Mouse (Mus musculus): ENCODE results near the gene Ier5. TPM values are rescaled to one million over a fixed set of nuclear protein-coding genes. Genes with fewer than 3 reads are reported as not detected.
A peak's percentile ranks its signal among the peaks of the same experiment; 100 is the strongest.

Ier5 gene
- polyA plus RNA-seq, 1 experiment from 2014 or later = 7.1 TPM

- Histone ChIP-seq H3K4me1 (ENCODE audit: control insufficient read depth, insufficient read depth, low read length) (peaks cover 47% of the 10 kb centered on the region), H3K4me2 (replicated peaks; ENCODE audit: low read depth, low read length) (peak overlapping the region; percentile 74), H3K27ac (ENCODE audit: low read length) (peak overlapping the region; percentile 98), H3K9ac (replicated peaks; ENCODE audit: low read depth, low read length) (peak overlapping the region; percentile 1; the same call in 1 of the 2 replicates), H3K4me3 (ENCODE audit: low read depth, low read length) (peak overlapping the region; percentile 38; the same call in 1 of the 2 replicates), H3K27me3 (ENCODE audit: control insufficient read depth, insufficient read depth, low read length) (no peaks in the 10 kb centered on the region), H3K9me3 (ENCODE audit: control insufficient read depth, low read depth, low read length) (no peaks in the 10 kb centered on the region), H3K36me3 (ENCODE audit: control insufficient read depth, insufficient read depth, low read length) (no peaks in the 10 kb centered on the region)
- WGBS = 9% methylated on average over 11 of the region's 11 CpGs
- ATAC-seq (ENCODE audit: insufficient number of reproducible peaks, insufficient read depth, low FRiP score, low read depth) = no peak
These were observed 17.1 kb downstream of the Ier5 start for GRCm38 (mm10) chr1:155082158-155082964.

- Histone ChIP-seq H3K27ac (ENCODE audit: low read length) (no peak overlapping the region), H3K36me3 (ENCODE audit: control insufficient read depth, insufficient read depth, low read length) (no peaks in the 10 kb centered on the region), H3K9me3 (ENCODE audit: control insufficient read depth, low read depth, low read length) (no peaks in the 10 kb centered on the region), H3K4me3 (ENCODE audit: low read depth, low read length) (no peak overlapping the region), H3K4me2 (replicated peaks; ENCODE audit: low read depth, low read length) (no peak overlapping the region), H3K9ac (replicated peaks; ENCODE audit: low read depth, low read length) (no peak overlapping the region), H3K4me1 (ENCODE audit: control insufficient read depth, insufficient read depth, low read length) (peaks cover 16% of the 10 kb centered on the region), H3K27me3 (ENCODE audit: control insufficient read depth, insufficient read depth, low read length) (no peaks in the 10 kb centered on the region)
- 0 out of 2 replicates have a peak, but pooled peaks have one; percentile 35 for ATAC-seq (ENCODE audit: insufficient number of reproducible peaks, insufficient read depth, low FRiP score, low read depth)
- WGBS = 35% methylated on average over 3 of the region's 3 CpGs
These were observed 21.8 kb downstream of the Ier5 start for GRCm38 (mm10) chr1:155077675-155078074.

- H3K36me3 ChIP-seq (ENCODE audit: control insufficient read depth, insufficient read depth, low read length) = no peaks in the 10 kb centered on the region
- 77% methylated on average over 7 of the region's 7 CpGs for WGBS
- peaks cover 8% of the 10 kb centered on the region; the same call in 1 of the 2 replicates for H3K4me1 ChIP-seq (ENCODE audit: control insufficient read depth, insufficient read depth, low read length)
- H3K4me2 ChIP-seq (replicated peaks; ENCODE audit: low read depth, low read length) = no peak overlapping the region
- no peak overlapping the region for H3K9ac ChIP-seq (replicated peaks; ENCODE audit: low read depth, low read length)
- no peaks in the 10 kb centered on the region for H3K9me3 ChIP-seq (ENCODE audit: control insufficient read depth, low read depth, low read length)
- ATAC-seq (ENCODE audit: insufficient number of reproducible peaks, insufficient read depth, low FRiP score, low read depth) = no peak
- H3K4me3 ChIP-seq (ENCODE audit: low read depth, low read length) = no peak overlapping the region
- no peak overlapping the region for H3K27ac ChIP-seq (ENCODE audit: low read length)
- H3K27me3 ChIP-seq (ENCODE audit: control insufficient read depth, insufficient read depth, low read length) = no peaks in the 10 kb centered on the region
These were observed 23.6 kb downstream of the Ier5 start for GRCm38 (mm10) chr1:155075856-155076255.

GRCm38 (mm10) chr1:155074856-155075255, 24.6 kb downstream of the Ier5 start:
- Histone ChIP-seq H3K9ac (replicated peaks; ENCODE audit: low read depth, low read length) (no peak overlapping the region), H3K27ac (ENCODE audit: low read length) (no peak overlapping the region), H3K9me3 (ENCODE audit: control insufficient read depth, low read depth, low read length) (no peaks in the 10 kb centered on the region), H3K27me3 (ENCODE audit: control insufficient read depth, insufficient read depth, low read length) (no peaks in the 10 kb centered on the region), H3K4me2 (replicated peaks; ENCODE audit: low read depth, low read length) (no peak overlapping the region), H3K4me1 (ENCODE audit: control insufficient read depth, insufficient read depth, low read length) (peaks cover 11% of the 10 kb centered on the region; the same call in 1 of the 2 replicates), H3K4me3 (ENCODE audit: low read depth, low read length) (no peak overlapping the region), H3K36me3 (ENCODE audit: control insufficient read depth, insufficient read depth, low read length) (no peaks in the 10 kb centered on the region)
- 62% methylated on average over 7 of the region's 7 CpGs for WGBS
- no peak for ATAC-seq (ENCODE audit: insufficient number of reproducible peaks, insufficient read depth, low FRiP score, low read depth)

- no peak overlapping the region for H3K4me2 ChIP-seq (replicated peaks; ENCODE audit: low read depth, low read length)
- H3K4me1 ChIP-seq (ENCODE audit: control insufficient read depth, insufficient read depth, low read length) = peaks cover 11% of the 10 kb centered on the region; the same call in 1 of the 2 replicates
- no peaks in the 10 kb centered on the region for H3K36me3 ChIP-seq (ENCODE audit: control insufficient read depth, insufficient read depth, low read length)
- WGBS = 83% methylated on average over 6 of the region's 6 CpGs
- H3K9ac ChIP-seq (replicated peaks; ENCODE audit: low read depth, low read length) = no peak overlapping the region
- no peaks in the 10 kb centered on the region for H3K27me3 ChIP-seq (ENCODE audit: control insufficient read depth, insufficient read depth, low read length)
- no peaks in the 10 kb centered on the region for H3K9me3 ChIP-seq (ENCODE audit: control insufficient read depth, low read depth, low read length)
- no peak for ATAC-seq (ENCODE audit: insufficient number of reproducible peaks, insufficient read depth, low FRiP score, low read depth)
- no peak overlapping the region for H3K4me3 ChIP-seq (ENCODE audit: low read depth, low read length)
- no peak overlapping the region for H3K27ac ChIP-seq (ENCODE audit: low read length)
These were observed 25.5 kb downstream of the Ier5 start for GRCm38 (mm10) chr1:155073905-155074304.

GRCm38 (mm10) chr1:155073133-155073532, 26.3 kb downstream of the Ier5 start:
- Histone ChIP-seq H3K9ac (replicated peaks; ENCODE audit: low read depth, low read length) (no peak overlapping the region), H3K9me3 (ENCODE audit: control insufficient read depth, low read depth, low read length) (no peaks in the 10 kb centered on the region), H3K4me3 (ENCODE audit: low read depth, low read length) (no peak overlapping the region), H3K27me3 (ENCODE audit: control insufficient read depth, insufficient read depth, low read length) (no peaks in the 10 kb centered on the region), H3K4me2 (replicated peaks; ENCODE audit: low read depth, low read length) (no peak overlapping the region), H3K36me3 (ENCODE audit: control insufficient read depth, insufficient read depth, low read length) (no peaks in the 10 kb centered on the region), H3K27ac (ENCODE audit: low read length) (no peak overlapping the region), H3K4me1 (ENCODE audit: control insufficient read depth, insufficient read depth, low read length) (peaks cover 11% of the 10 kb centered on the region; the same call in 1 of the 2 replicates)
- no peak for ATAC-seq (ENCODE audit: insufficient number of reproducible peaks, insufficient read depth, low FRiP score, low read depth)
- 40% methylated on average over 7 of the region's 7 CpGs for WGBS

- Histone ChIP-seq H3K27me3 (ENCODE audit: control insufficient read depth, insufficient read depth, low read length) (no peaks in the 10 kb centered on the region), H3K36me3 (ENCODE audit: control insufficient read depth, insufficient read depth, low read length) (no peaks in the 10 kb centered on the region), H3K4me1 (ENCODE audit: control insufficient read depth, insufficient read depth, low read length) (peaks cover 7% of the 10 kb centered on the region; the same call in 1 of the 2 replicates), H3K4me2 (replicated peaks; ENCODE audit: low read depth, low read length) (no peak overlapping the region), H3K4me3 (ENCODE audit: low read depth, low read length) (no peak overlapping the region), H3K9ac (replicated peaks; ENCODE audit: low read depth, low read length) (no peak overlapping the region), H3K27ac (ENCODE audit: low read length) (no peak overlapping the region), H3K9me3 (ENCODE audit: control insufficient read depth, low read depth, low read length) (no peaks in the 10 kb centered on the region)
- 33% methylated on average over 7 of the region's 7 CpGs for WGBS
- ATAC-seq (ENCODE audit: insufficient number of reproducible peaks, insufficient read depth, low FRiP score, low read depth) = no peak; the same call in 1 of the 2 replicates
These were observed 28.1 kb downstream of the Ier5 start for GRCm38 (mm10) chr1:155071287-155071876.

- Histone ChIP-seq H3K4me3 (ENCODE audit: low read depth, low read length) (no peak overlapping the region), H3K4me2 (replicated peaks; ENCODE audit: low read depth, low read length) (no peak overlapping the region), H3K9me3 (ENCODE audit: control insufficient read depth, low read depth, low read length) (no peaks in the 10 kb centered on the region), H3K9ac (replicated peaks; ENCODE audit: low read depth, low read length) (no peak overlapping the region), H3K27me3 (ENCODE audit: control insufficient read depth, insufficient read depth, low read length) (no peaks in the 10 kb centered on the region), H3K4me1 (ENCODE audit: control insufficient read depth, insufficient read depth, low read length) (peaks cover 7% of the 10 kb centered on the region; the same call in 1 of the 2 replicates), H3K27ac (ENCODE audit: low read length) (no peak overlapping the region), H3K36me3 (ENCODE audit: control insufficient read depth, insufficient read depth, low read length) (no peaks in the 10 kb centered on the region)
- WGBS = 59% methylated on average over 5 of the region's 5 CpGs
- no peak for ATAC-seq (ENCODE audit: insufficient number of reproducible peaks, insufficient read depth, low FRiP score, low read depth)
These were observed 28.7 kb downstream of the Ier5 start for GRCm38 (mm10) chr1:155070561-155071286.
